Mouse (Mus musculus) forebrain, embryonic 14.5 days (tissue): ENCODE results near the gene Ano6. TPM values are rescaled to one million over a fixed set of nuclear protein-coding genes. Genes with fewer than 3 reads are reported as not detected.

Source experiments
- ATAC-seq: fragments of 200-750 bp; cut with Nextera tagmentation; 2 replicates; pipeline ENCODE4 v1.8.0; 2017; ENCODE audit warnings: mild to moderate bottlenecking, moderate library complexity
- DNase-seq: peaks from one replicate; pipeline ENCODE4 v3.0.0-alpha.2; 2015; ENCODE audit warnings: low spot score
- H3K27ac ChIP-seq: fragments of 300-500 bp; sonication (generic); 2 replicates; pipeline ENCODE4 v1.5.1; 2014; ENCODE audit warnings: low read depth, mild to moderate bottlenecking, control low read depth, low read length, moderate library complexity
- H3K27me3 ChIP-seq: fragments of 300-500 bp; sonication (generic); replicated peaks from 2 replicates; pipeline ENCODE4 v1.6.1; 2014; ENCODE audit warnings: low read length, control low read depth, mixed read lengths; ENCODE audit not compliant: control insufficient read depth, insufficient read depth
- H3K36me3 ChIP-seq: fragments of 300-500 bp; sonication (generic); 2 replicates; pipeline ENCODE4 v1.6.1; 2014; ENCODE audit warnings: low read length, control low read depth; ENCODE audit not compliant: control insufficient read depth, insufficient read depth
- H3K4me1 ChIP-seq: fragments of 300-500 bp; sonication (generic); 2 replicates; pipeline ENCODE4 v1.6.1; 2014; ENCODE audit warnings: antibody characterized with exemption, low read length, control low read depth; ENCODE audit not compliant: control insufficient read depth, insufficient read depth
- H3K4me2 ChIP-seq: fragments of 300-500 bp; sonication (generic); 2 replicates; pipeline ENCODE4 v1.6.1; 2014; ENCODE audit warnings: mild to moderate bottlenecking, control low read depth, low read length
- H3K4me3 ChIP-seq: fragments of 300-500 bp; sonication (generic); 2 replicates; pipeline ENCODE4 v1.5.1; 2014; ENCODE audit warnings: low read depth, low read length, control low read depth
- H3K9ac ChIP-seq: fragments of 300-500 bp; sonication (generic); 2 replicates; pipeline ENCODE4 v1.6.1; 2014; ENCODE audit warnings: mild to moderate bottlenecking, low read length, control low read depth, moderate library complexity
- H3K9me3 ChIP-seq: fragments of 300-500 bp; sonication (generic); replicated peaks from 2 replicates; pipeline ENCODE4 v1.6.1; 2016; ENCODE audit warnings: low read length, control low read depth, mixed read lengths; ENCODE audit not compliant: control insufficient read depth
- WGBS: fragments of 180-500 bp; shearing (Covaris S2); extraction: QIAGEN DNeasy Blood & Tissue Kit; methylation state at CpG from one replicate; pipeline ENCODE4 v1.1.7; 2014; 5-methylcytosine and 5-hydroxymethylcytosine counted together
- polyA plus RNA-seq: library from polyadenylated mRNA; unstranded; fragments of >200 nt; fragmentation: Nextera tagmentation; extraction: Ambion mirVana; gene quantifications from 2 replicates; pipeline ENCODE4 v1.2.1, GENCODE M21; 2014

Ano6 gene
- polyA plus RNA-seq, 1 experiment from 2014 or later = 14.6 TPM

GRCm38 (mm10) chr15:95836077-95836476 lies 45.4 kb downstream of the Ano6 start:
- no peaks in the 10 kb centered on the region for H3K36me3 ChIP-seq
- no peak overlapping the region for H3K27ac ChIP-seq
- no peak for DNase-seq
- no peaks in the 10 kb centered on the region for H3K9me3 ChIP-seq
- ATAC-seq = no peak
- H3K9ac ChIP-seq = no peak overlapping the region
- 88% methylated on average over 4 of the region's 4 CpGs for WGBS
- no peak overlapping the region for H3K4me2 ChIP-seq
- no peak overlapping the region for H3K4me3 ChIP-seq
- no peaks in the 10 kb centered on the region for H3K4me1 ChIP-seq
- no peaks in the 10 kb centered on the region for H3K27me3 ChIP-seq

GRCm38 (mm10) chr15:95836646-95837434 lies 46.2 kb downstream of the Ano6 start:
- H3K4me3 ChIP-seq = no peak overlapping the region
- ATAC-seq (no peak), DNase-seq (no peak)
- 58% methylated on average over 13 of the region's 13 CpGs for WGBS
- H3K27ac ChIP-seq = no peak overlapping the region
- H3K9me3 ChIP-seq = no peaks in the 10 kb centered on the region
- H3K36me3 ChIP-seq = no peaks in the 10 kb centered on the region
- H3K9ac ChIP-seq = no peak overlapping the region
- no peaks in the 10 kb centered on the region for H3K4me1 ChIP-seq
- H3K27me3 ChIP-seq = no peaks in the 10 kb centered on the region
- no peak overlapping the region for H3K4me2 ChIP-seq

GRCm38 (mm10) chr15:95837570-95837969 lies 46.9 kb downstream of the Ano6 start:
- no peak overlapping the region for H3K4me2 ChIP-seq
- H3K4me1 ChIP-seq = no peaks in the 10 kb centered on the region
- 75% methylated on average over 1 of the region's 1 CpGs for WGBS
- H3K9ac ChIP-seq = no peak overlapping the region
- no peak overlapping the region for H3K27ac ChIP-seq
- H3K36me3 ChIP-seq = no peaks in the 10 kb centered on the region
- H3K27me3 ChIP-seq = no peaks in the 10 kb centered on the region
- no peak for DNase-seq
- H3K4me3 ChIP-seq = no peak overlapping the region
- no peaks in the 10 kb centered on the region for H3K9me3 ChIP-seq
- ATAC-seq = no peak

GRCm38 (mm10) chr15:95838171-95839020 lies 47.8 kb downstream of the Ano6 start:
- H3K4me2 ChIP-seq = no peak overlapping the region
- ATAC-seq (no peak), DNase-seq (no peak)
- no peaks in the 10 kb centered on the region for H3K27me3 ChIP-seq
- H3K36me3 ChIP-seq = no peaks in the 10 kb centered on the region
- H3K4me1 ChIP-seq = no peaks in the 10 kb centered on the region
- H3K27ac ChIP-seq = no peak overlapping the region
- WGBS = 82% methylated on average over 11 of the region's 11 CpGs
- no peak overlapping the region for H3K4me3 ChIP-seq
- H3K9me3 ChIP-seq = no peaks in the 10 kb centered on the region
- H3K9ac ChIP-seq = no peak overlapping the region

- H3K36me3 ChIP-seq = no peaks in the 10 kb centered on the region
- H3K9ac ChIP-seq = no peak overlapping the region
- 82% methylated on average over 3 of the region's 3 CpGs for WGBS
- ATAC-seq (no peak), DNase-seq (no peak)
- H3K4me1 ChIP-seq = no peaks in the 10 kb centered on the region
- H3K27me3 ChIP-seq = no peaks in the 10 kb centered on the region
- H3K4me2 ChIP-seq = no peak overlapping the region
- H3K4me3 ChIP-seq = no peak overlapping the region
- H3K9me3 ChIP-seq = no peaks in the 10 kb centered on the region
- H3K27ac ChIP-seq = no peak overlapping the region
These were observed 49.1 kb downstream of the Ano6 start for GRCm38 (mm10) chr15:95839789-95840188.

DNA sequence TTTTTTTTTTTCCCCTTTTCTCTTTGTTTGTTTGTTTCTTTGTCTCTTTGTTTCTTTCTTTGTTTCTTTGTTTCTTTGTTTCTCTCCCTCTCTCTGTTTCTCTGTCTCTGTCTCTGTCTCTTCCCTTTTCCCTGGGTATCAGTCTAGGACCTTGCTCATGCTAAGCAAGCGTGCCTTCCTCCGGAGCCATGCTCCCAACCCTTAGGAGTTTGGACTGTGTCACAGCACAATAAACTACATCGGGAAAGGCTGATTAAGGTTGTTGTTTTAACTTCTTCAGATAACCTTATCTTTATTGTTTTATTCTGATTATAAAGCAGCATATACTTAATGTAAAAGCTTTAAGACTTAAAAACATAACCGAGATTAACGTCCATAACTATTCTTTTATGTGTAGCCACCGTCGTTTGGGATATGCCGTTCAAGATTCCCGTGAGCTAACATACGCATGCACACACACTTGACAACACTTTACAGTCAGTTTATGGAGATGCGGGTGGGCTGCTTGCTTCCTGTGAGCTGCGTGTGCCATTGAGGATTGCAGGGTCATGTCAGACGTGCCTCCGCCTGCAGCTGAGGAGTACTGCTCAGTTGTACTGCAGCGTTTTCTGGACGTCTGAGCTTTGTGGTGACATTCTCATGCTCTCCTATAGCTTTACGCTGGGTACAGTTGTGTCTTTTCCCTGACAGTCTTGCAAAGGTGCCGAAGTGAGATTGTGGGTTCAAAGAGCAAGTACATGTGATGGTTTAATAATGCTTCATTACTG lies 52.7 kb downstream of the Ano6 start:
- Histone ChIP-seq H3K4me3 (no peak overlapping the region), H3K4me1 (no peaks in the 10 kb centered on the region), H3K27ac (no peak overlapping the region), H3K27me3 (no peaks in the 10 kb centered on the region), H3K9me3 (no peaks in the 10 kb centered on the region), H3K4me2 (no peak overlapping the region), H3K9ac (no peak overlapping the region), H3K36me3 (no peaks in the 10 kb centered on the region)
- DNase-seq (no peak), ATAC-seq (no peak)
- WGBS = 89% methylated on average over 18 of the region's 18 CpGs

- ATAC-seq (no peak), DNase-seq (no peak)
- Histone ChIP-seq H3K9ac (no peak overlapping the region), H3K4me3 (no peak overlapping the region), H3K9me3 (no peaks in the 10 kb centered on the region), H3K27ac (no peak overlapping the region), H3K36me3 (no peaks in the 10 kb centered on the region), H3K4me2 (no peak overlapping the region), H3K4me1 (no peaks in the 10 kb centered on the region), H3K27me3 (no peaks in the 10 kb centered on the region)
- 68% methylated on average over 2 of the region's 2 CpGs for WGBS
These were observed 53.8 kb downstream of the Ano6 start for GRCm38 (mm10) chr15:95844412-95844811.

DNA sequence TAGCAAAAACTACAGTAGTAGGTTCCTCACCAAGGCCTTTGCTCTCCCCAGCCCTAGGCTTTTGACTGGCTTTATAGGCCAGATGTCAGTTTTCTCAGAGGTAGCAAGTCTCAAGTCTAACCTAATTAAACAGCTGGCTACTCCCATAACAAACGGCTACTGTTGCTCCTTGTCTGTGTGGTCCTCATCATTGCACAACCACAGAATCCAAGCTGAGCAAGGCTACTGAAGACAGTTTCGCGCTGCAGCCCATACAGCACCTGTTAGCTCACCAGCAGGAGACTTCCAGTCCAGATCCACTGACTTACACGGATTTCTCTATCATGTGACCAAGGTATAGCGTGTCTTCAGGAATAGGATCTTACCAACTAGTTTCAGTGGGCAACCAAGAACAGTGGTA lies 55.5 kb downstream of the Ano6 start:
- H3K36me3 ChIP-seq = no peaks in the 10 kb centered on the region
- H3K9ac ChIP-seq = no peak overlapping the region
- no peak overlapping the region for H3K4me2 ChIP-seq
- H3K9me3 ChIP-seq = no peaks in the 10 kb centered on the region
- WGBS = 77% methylated on average over 5 of the region's 5 CpGs
- H3K27me3 ChIP-seq = no peaks in the 10 kb centered on the region
- no peaks in the 10 kb centered on the region for H3K4me1 ChIP-seq
- ATAC-seq (no peak), DNase-seq (no peak)
- no peak overlapping the region for H3K27ac ChIP-seq
- H3K4me3 ChIP-seq = no peak overlapping the region
